Mouse (Mus musculus) liver, embryonic 14 days (tissue): ENCODE measurements around the gene Usf2. TPM values are rescaled to one million over a fixed set of nuclear protein-coding genes. Genes with fewer than 3 reads are reported as not detected.

Experiments used
- polyA plus RNA-seq: library from polyadenylated mRNA; depleted of rRNA; stranded (reverse); fragments of >200 nt; gene quantifications from 2 replicates; pipeline ENCODE4 v1.2.3, GENCODE M21; 2012; rRNA removed

The Usf2 gene
- polyA plus RNA-seq, result 45.8 and 51.7 TPM in 2 replicates

DNA sequence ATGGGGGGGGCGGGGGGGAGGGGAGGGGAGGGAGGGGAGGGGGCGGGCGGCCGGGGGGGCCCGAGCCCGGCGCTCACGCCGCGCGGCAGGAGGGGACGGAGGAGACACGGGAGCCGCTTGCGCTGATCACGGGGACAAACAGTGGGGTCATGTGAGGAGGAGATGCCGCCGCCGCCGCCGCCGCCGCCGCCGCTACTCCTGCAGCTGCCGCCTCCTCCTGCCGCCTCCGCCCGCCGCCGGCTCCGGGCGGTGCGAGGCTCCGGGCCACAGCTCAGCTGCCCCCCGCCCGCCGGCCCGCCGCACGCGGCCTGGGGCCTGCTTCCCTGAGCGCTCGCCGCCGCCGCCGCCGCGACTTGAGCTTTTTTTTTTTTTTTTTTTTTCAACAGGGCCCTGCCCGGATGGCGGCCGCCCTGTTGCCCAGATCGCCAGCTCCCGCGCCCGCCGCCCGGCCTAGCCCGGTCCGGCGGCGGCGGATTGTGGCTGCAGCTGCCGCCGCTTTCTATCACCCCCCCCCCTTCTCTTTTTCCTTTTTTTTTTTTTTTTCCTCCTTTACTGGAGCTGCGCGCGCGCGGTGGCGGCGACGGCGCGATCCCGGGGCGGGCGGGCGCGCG, at the start of gene Usf2:
TSS of gene Usf2 (minus strand) at position 48 of the 611 bp plus-strand sequence.

DNA sequence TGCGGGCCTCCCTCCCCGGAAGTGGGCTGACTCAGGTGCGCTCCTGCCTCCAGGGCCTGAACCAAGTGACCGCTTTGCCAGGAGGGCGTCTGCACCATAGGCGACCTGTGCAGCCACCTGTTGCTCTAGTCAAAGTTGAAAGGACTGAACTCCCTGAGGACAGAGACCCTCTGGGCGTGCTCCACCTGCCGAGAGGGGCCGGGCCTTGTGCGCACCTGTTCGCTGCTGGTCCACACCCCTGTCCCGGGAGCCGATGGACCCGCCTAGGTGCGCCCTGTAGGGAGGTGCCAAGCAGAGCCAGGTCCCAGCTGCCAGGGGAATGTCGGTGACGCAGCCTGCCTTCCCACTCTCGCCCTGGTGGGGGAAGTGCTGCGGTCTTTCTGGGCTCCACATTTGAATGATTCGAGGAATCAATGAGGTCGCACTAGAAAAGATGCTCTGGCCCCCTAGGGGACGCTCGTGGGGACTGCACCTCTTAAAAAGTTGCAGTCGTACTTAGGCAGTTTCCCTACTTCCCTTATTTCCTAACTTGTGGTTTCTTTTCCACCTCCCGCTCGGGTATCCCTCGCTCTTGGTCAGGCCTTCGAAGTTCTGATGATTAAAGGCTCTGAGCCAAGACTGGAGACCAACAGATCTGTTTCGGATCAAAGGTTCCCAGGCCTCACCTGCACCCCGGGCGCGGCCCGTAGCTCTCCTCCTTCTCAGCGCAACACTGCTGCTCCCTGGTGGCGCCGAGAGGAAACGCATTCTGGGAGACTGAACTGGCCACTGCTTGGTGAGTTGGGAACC, 17.1 kb upstream of the Usf2 start, which contains the start of gene Fam187b:
TSS of gene Fam187b (plus strand) at position 290 of the 789 bp plus-strand sequence.

DNA sequence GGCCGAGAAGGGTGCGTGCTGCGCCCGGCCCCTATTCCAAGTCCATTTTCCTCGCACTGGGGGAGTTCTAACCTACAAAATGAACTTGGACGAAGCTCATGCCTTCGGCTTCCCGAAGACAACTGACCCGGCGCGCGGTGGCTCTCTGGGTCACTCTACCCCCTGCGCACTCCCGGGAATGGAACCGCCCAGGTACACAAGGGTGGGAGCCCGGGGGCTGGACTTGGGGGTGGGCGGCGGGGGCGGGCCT, 16.6 kb upstream of the Usf2 start, which contains the start of gene Lsr:
TSS of gene Lsr (minus strand) at position 214 of the 250 bp plus-strand sequence.

DNA sequence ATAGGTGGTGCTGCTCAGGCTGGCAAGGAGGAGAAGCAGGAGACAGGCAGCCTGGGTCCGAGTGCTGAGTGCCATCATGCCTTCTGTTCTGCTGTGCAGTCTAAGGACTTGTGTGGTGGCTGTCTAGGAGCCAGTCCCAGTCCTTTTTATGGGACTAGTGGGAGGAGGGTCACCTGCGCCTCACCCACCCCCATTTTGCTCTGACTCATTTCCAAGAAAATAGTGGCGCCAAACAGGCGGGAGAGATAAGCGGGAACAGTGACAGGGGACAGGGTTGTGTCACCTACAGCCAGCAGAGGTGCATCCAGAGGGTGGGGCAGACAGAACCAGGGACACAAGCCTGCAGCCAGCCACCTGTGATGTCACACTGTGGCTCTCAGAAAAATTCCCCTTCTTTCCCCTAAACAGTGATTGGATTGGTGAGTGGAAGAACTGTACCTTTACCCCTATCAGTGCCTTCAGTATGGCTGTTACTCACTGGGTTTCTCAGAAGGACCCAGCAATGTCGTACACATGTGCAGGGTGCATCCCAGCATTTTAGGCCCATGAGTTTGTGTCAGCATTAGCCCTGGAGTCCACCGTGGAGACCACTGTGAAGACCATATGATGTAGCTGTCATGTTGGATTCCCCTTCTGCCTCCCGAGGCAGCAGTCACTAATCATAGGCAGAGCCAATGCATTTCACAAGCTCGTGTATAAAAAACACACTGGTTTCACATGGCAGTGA, 12.5 kb downstream of the Usf2 start, which contains the start of gene Hamp:
TSS of gene Hamp (minus strand) at position 124 of the 727 bp plus-strand sequence.

DNA sequence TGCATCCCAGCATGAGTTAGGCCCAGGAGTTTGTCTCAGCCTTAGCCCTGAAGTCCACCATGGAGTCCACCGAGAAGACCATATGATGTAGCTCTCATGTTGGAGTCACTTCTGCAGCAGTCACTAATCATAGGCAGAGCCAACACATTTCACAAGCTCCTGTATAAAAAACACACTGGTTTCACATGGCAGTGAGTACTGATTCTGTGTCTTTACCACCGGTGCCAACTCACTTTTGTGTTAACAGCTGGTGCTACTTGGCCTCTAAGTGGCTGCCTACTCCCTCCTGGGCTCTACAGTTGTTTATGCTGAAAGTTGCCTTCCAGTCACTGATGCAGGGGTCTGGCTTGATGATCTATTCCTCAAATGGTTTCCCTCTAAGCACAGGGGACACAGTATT, 32.0 kb downstream of the Usf2 start, which contains the start of gene Hamp2:
TSS of gene Hamp2 (minus strand) at position 101 of the 400 bp plus-strand sequence.

DNA sequence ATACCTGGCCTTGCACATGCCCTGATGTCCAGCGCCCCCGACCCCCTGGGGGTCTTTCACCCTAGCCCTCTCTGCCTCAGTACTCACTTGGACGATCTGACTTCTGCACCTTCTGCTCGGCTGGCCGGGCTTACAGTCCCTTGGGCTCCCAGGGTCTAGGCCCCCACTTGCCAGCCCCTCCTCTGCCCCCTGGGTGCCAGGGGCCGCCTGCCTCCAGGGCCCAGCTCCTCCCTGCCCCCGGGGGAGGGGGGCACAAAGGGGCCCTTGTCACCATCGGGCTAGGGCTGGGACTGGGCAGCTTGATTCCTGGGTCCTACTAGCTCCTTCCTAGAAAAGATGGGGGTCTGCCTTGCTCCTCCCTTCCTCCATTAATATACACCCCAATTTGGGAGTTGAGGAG, 41.9 kb downstream of the Usf2 start, which contains the start of gene Mag:
TSS of gene Mag (minus strand) at position 142 of the 400 bp plus-strand sequence.

Other genes starting within 250 kb of the Usf2 start
- 0.74 and 0.90 TPM in 2 replicates for gene Atp4a, start 244.6 kb downstream of the Usf2 start, polyA plus RNA-seq
- gene Tmem147, start 227.3 kb downstream of the Usf2 start, polyA plus RNA-seq, result 56.5 and 63.8 TPM in 2 replicates
- not detected in 2 replicates for gene Gapdhs, start 213.1 kb downstream of the Usf2 start, polyA plus RNA-seq
- gene Sbsn, start 205.3 kb downstream of the Usf2 start, polyA plus RNA-seq, result 0.61 and 0.74 TPM in 2 replicates
- gene Dmkn, start 193.0 kb downstream of the Usf2 start, polyA plus RNA-seq, result 0.16 and 0.25 TPM in 2 replicates
- gene Krtdap, start 168.9 kb downstream of the Usf2 start, polyA plus RNA-seq, result 0.20 TPM in 1 of 2 replicates, not detected in the other
- 0.31 and 0.33 TPM in 2 replicates for gene Ffar2, start 133.0 kb downstream of the Usf2 start, polyA plus RNA-seq
- gene Ffar3, start 100.6 kb downstream of the Usf2 start, polyA plus RNA-seq, result not detected in 2 replicates
- not detected in 2 replicates for gene Ffar1, start 95.2 kb downstream of the Usf2 start, polyA plus RNA-seq
- 0.23 and 0.37 TPM in 2 replicates for gene Cd22, start 76.5 kb downstream of the Usf2 start, polyA plus RNA-seq
- gene Mag, start 41.9 kb downstream of the Usf2 start, polyA plus RNA-seq, result 0.17 and 0.22 TPM in 2 replicates
- gene Hamp2, start 32.1 kb downstream of the Usf2 start, polyA plus RNA-seq, result not detected in 2 replicates
- gene Hamp, start 12.8 kb downstream of the Usf2 start, polyA plus RNA-seq, result 11.4 and 20.4 TPM in 2 replicates
- 11.5 and 13.7 TPM in 2 replicates for gene Lsr, start 16.7 kb upstream of the Usf2 start, polyA plus RNA-seq
- 1.3 TPM in 2 replicates for gene Fam187b, start 17.0 kb upstream of the Usf2 start, polyA plus RNA-seq
- 10.0 and 11.3 TPM in 2 replicates for gene Fxyd5, start 85.7 kb upstream of the Usf2 start, polyA plus RNA-seq
- 0.06 and 0.17 TPM in 2 replicates for gene Fxyd7, start 94.7 kb upstream of the Usf2 start, polyA plus RNA-seq
- 25.3 and 31.9 TPM in 2 replicates for gene Fxyd1, start 100.4 kb upstream of the Usf2 start, polyA plus RNA-seq
- gene Lgi4, start 102.5 kb upstream of the Usf2 start, polyA plus RNA-seq, result 0.03 and 0.06 TPM in 2 replicates
- 0.18 and 0.62 TPM in 2 replicates for gene Fxyd3, start 119.9 kb upstream of the Usf2 start, polyA plus RNA-seq
- gene Hpn, start 158.5 kb upstream of the Usf2 start, polyA plus RNA-seq, result 38.6 and 43.5 TPM in 2 replicates
- gene Scn1b, start 170.2 kb upstream of the Usf2 start, polyA plus RNA-seq, result 0.86 and 0.97 TPM in 2 replicates
- gene Gramd1a, start 199.1 kb upstream of the Usf2 start, polyA plus RNA-seq, result 17.4 and 19.4 TPM in 2 replicates